Mouse (Mus musculus) brain, embryonic 14.5 days (tissue): ENCODE measurements around the gene S100a2.

Experiments
- CTCF ChIP-seq: fragments of 200-500 bp; IDR thresholded peaks from 2 replicates; pipeline ENCODE4 v1.5.1; 2012; ENCODE audit warnings: inconsistent platforms, mild to moderate bottlenecking, moderate library complexity, borderline replicate concordance; ENCODE audit not compliant: insufficient read depth, insufficient read length; ENCODE audit errors: extremely low read depth
- POLR2A ChIP-seq: fragments of 200-500 bp; IDR thresholded peaks from 2 replicates; pipeline ENCODE4 v1.6.1; 2012; ENCODE audit warnings: mild to moderate bottlenecking, inconsistent platforms, borderline replicate concordance; ENCODE audit not compliant: poor library complexity, insufficient read depth, insufficient read length, severe bottlenecking; ENCODE audit errors: extremely low read depth

- TF ChIP-seq POLR2A (no peak), CTCF (no peak)
Observed at GRCm38 (mm10) chr3:90623435-90624071, 33.5 kb downstream of the S100a2 start.
